Mouse (Mus musculus): ENCODE measurements around the gene Haus3. TPM values are rescaled to one million over a fixed set of nuclear protein-coding genes. Genes with fewer than 3 reads are reported as not detected.

The Haus3 gene
- polyA plus RNA-seq, 1 experiment from 2014 or later = 50.8 TPM

DNA sequence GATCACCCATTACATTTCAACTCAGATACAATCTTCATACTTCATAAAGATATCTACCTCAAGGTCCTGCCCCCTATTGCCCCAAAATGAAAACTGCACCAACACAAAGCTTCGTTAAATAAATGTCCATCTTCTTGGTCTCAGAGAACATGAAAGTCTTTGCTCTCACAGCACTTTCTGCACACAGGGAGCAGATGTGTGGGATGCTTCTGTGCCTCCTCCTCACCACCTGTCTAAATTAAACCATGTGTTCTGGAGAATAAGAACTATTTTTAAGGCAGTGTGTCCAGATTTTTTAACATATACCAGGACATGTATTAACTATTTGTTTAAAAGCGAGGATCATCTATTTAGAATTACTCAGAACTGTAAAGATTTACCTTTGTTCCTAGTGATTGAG, 36.6 kb downstream of the Haus3 start:
- H3K4me1 ChIP-seq (replicated peaks; ENCODE audit: control insufficient read depth, insufficient read depth, low read length) = no peaks in the 10 kb centered on the region
- no peak overlapping the region for H3K4me2 ChIP-seq (ENCODE audit: low read depth, low read length, severe bottlenecking)
- no peak overlapping the region for H3K9ac ChIP-seq (ENCODE audit: low read length)
- 84% methylated on average over 2 of the region's 2 CpGs for WGBS
- no peaks in the 10 kb centered on the region for H3K27me3 ChIP-seq (ENCODE audit: control insufficient read depth, insufficient read depth, low read length)
- ATAC-seq (replicated peaks; ENCODE audit: low FRiP score) (no peak), DNase-seq (ENCODE audit: low spot score) (no peak)
- no peaks in the 10 kb centered on the region for H3K36me3 ChIP-seq (ENCODE audit: control insufficient read depth, insufficient read depth, low read length)
- no peaks in the 10 kb centered on the region for H3K9me3 ChIP-seq (ENCODE audit: control insufficient read depth, low read length)
- H3K4me3 ChIP-seq (ENCODE audit: low read depth, low read length) = no peak overlapping the region
- no peak overlapping the region for H3K27ac ChIP-seq (ENCODE audit: low read depth, low read length)

DNA sequence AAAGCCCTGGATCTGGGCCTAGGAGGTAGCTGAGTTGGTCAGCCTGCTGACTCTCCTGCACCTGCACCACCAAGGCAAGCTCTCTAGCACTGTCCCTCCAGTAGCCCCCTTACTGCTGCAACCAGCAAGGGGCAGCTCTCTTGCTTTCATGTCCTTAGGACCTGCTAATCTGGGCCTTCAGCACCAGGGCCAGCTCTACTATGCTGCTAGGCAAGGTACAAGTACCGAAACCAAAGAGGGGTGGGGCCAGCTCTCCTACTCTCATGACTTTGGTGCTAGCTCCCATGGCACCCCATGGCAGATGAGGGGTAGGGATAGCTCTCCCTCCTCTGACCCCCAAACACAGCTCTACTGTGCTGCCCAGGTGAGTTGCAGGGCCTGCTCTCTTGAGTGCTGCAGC, 45.2 kb downstream of the Haus3 start:
- WGBS = 12% methylated on average over 1 of the region's 1 CpGs
- no peak for DNase-seq (ENCODE audit: low spot score)

DNA sequence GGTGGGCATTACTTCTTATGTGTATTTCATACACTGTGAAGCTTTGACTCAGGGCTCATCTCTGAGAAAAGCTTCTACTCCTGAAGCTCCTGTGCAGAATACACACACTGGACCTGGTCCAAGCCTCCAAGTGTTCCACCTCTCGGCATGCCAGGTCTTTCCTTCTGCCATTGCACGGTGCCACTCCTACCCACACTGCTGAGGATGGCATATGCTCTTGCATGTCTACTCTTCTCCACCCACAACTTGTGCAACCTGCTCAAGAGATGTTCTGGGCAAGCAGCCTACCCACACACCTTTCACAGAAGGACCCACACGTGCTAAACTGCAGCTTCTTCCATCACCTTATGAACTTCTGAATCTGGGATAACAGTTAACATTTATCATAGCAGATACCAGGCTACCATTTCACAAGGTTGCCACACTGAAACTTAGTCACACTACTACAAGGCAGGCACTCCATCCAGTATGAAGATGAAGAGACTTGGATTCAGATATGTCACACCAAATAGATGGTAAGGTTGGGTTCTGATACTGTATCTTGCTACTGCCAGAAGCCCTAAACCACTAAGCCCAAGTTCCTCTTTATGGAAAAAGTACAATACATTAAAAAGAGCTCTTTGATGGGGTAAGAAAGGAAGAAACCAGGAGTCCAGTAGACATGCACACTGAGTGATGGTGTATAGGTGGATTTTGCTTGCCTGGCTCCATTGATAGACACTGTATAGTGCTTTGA, 50.0 kb downstream of the Haus3 start:
- Histone ChIP-seq H3K9ac (ENCODE audit: low read length) (no peak overlapping the region), H3K27ac (ENCODE audit: low read depth, low read length) (no peak overlapping the region), H3K4me3 (ENCODE audit: low read depth, low read length) (no peak overlapping the region), H3K4me2 (ENCODE audit: low read depth, low read length, severe bottlenecking) (no peak overlapping the region), H3K9me3 (ENCODE audit: control insufficient read depth, low read length) (no peaks in the 10 kb centered on the region), H3K36me3 (ENCODE audit: control insufficient read depth, insufficient read depth, low read length) (no peaks in the 10 kb centered on the region), H3K4me1 (replicated peaks; ENCODE audit: control insufficient read depth, insufficient read depth, low read length) (no peaks in the 10 kb centered on the region), H3K27me3 (ENCODE audit: control insufficient read depth, insufficient read depth, low read length) (no peaks in the 10 kb centered on the region)
- ATAC-seq (replicated peaks; ENCODE audit: low FRiP score) (no peak), DNase-seq (ENCODE audit: low spot score) (no peak)
- 84% methylated on average over 3 of the region's 3 CpGs for WGBS

More for the DNA sequence above, 45.2 kb downstream of the Haus3 start:
- Histone ChIP-seq H3K27ac (ENCODE audit: low read depth, low read length) (no peak overlapping the region), H3K4me2 (ENCODE audit: low read depth, low read length, severe bottlenecking) (no peak overlapping the region), H3K9ac (ENCODE audit: low read length) (no peak overlapping the region), H3K4me3 (ENCODE audit: low read depth, low read length) (no peak overlapping the region), H3K9me3 (ENCODE audit: control insufficient read depth, low read length) (no peaks in the 10 kb centered on the region), H3K4me1 (replicated peaks; ENCODE audit: control insufficient read depth, insufficient read depth, low read length) (no peaks in the 10 kb centered on the region), H3K36me3 (ENCODE audit: control insufficient read depth, insufficient read depth, low read length) (no peaks in the 10 kb centered on the region), H3K27me3 (ENCODE audit: control insufficient read depth, insufficient read depth, low read length) (no peaks in the 10 kb centered on the region)
- no peak for ATAC-seq (replicated peaks; ENCODE audit: low FRiP score)

DNA sequence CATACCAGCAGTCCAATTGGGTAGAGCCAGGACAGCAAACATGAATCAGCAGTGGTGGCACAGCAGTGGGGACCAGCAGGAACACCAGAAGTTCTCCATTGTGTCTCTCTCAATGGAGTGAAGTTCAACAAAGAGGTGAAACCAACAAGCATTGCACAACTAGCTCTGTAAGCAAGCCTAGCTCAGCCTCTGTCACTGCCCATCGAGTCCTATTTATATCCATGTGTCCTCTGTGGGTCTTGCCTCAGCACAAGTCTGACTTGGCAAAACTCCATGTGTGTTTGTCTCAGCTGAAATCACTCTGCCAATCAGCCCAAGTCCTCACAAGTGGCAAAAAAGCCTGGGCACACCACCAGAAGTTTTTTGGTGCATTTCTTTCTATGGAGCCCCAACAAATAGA, 63.6 kb downstream of the Haus3 start:
- no peaks in the 10 kb centered on the region for H3K4me1 ChIP-seq (replicated peaks; ENCODE audit: control insufficient read depth, insufficient read depth, low read length)
- no peaks in the 10 kb centered on the region for H3K27me3 ChIP-seq (ENCODE audit: control insufficient read depth, insufficient read depth, low read length)
- DNase-seq (ENCODE audit: low spot score) (no peak), ATAC-seq (replicated peaks; ENCODE audit: low FRiP score) (no peak)
- no peaks in the 10 kb centered on the region for H3K9me3 ChIP-seq (ENCODE audit: control insufficient read depth, low read length)
- H3K4me2 ChIP-seq (ENCODE audit: low read depth, low read length, severe bottlenecking) = no peak overlapping the region
- no peaks in the 10 kb centered on the region; the same call in 1 of the 2 replicates for H3K36me3 ChIP-seq (ENCODE audit: control insufficient read depth, insufficient read depth, low read length)
- H3K27ac ChIP-seq (ENCODE audit: low read depth, low read length) = no peak overlapping the region
- H3K9ac ChIP-seq (ENCODE audit: low read length) = no peak overlapping the region
- no peak overlapping the region for H3K4me3 ChIP-seq (ENCODE audit: low read depth, low read length)
- 85% methylated on average over 1 of the region's 1 CpGs for WGBS

Other genes starting within 250 kb of the Haus3 start
- gene Nelfa, start 233.1 kb downstream of the Haus3 start, polyA plus RNA-seq (2014; fragmentation: Nextera tagmentation; extraction: Ambion mirVana) = 86.3 and 88.3 TPM in 2 replicates
- gene Gm1673, start 186.1 kb downstream of the Haus3 start, polyA plus RNA-seq (2014; fragmentation: Nextera tagmentation; extraction: Ambion mirVana) = 228 and 239 TPM in 2 replicates
- 1.9 and 2.0 TPM in 2 replicates for gene Nat8l, start 173.5 kb downstream of the Haus3 start, polyA plus RNA-seq (2014; fragmentation: Nextera tagmentation; extraction: Ambion mirVana)
- 1.1 and 1.7 TPM in 2 replicates for gene Poln, start 79 bp downstream of the Haus3 start, polyA plus RNA-seq (2014; fragmentation: Nextera tagmentation; extraction: Ambion mirVana)
- gene Mxd4, start 18.2 kb upstream of the Haus3 start, polyA plus RNA-seq (2014; fragmentation: Nextera tagmentation; extraction: Ambion mirVana) = 17.6 and 20.1 TPM in 2 replicates
- 1.6 TPM in 2 replicates for gene Zfyve28, start 118.9 kb upstream of the Haus3 start, polyA plus RNA-seq (2014; fragmentation: Nextera tagmentation; extraction: Ambion mirVana)
- not detected in 2 replicates for gene Cfap99, start 119.1 kb upstream of the Haus3 start, polyA plus RNA-seq (2014; fragmentation: Nextera tagmentation; extraction: Ambion mirVana)
- gene Rnf4, start 166.8 kb upstream of the Haus3 start, polyA plus RNA-seq (2014; fragmentation: Nextera tagmentation; extraction: Ambion mirVana) = 199 and 201 TPM in 2 replicates
- 19.6 TPM in 2 replicates for gene Fam193a, start 200.4 kb upstream of the Haus3 start, polyA plus RNA-seq (2014; fragmentation: Nextera tagmentation; extraction: Ambion mirVana)